12 mouse cellular contexts compared by ENCODE assay signal in genomic region chr10:38964719-38965074, GRCm38 (mm10). TPM values are rescaled to one million over a fixed set of nuclear protein-coding genes. Genes with fewer than 3 reads are reported as not detected.
A peak's percentile ranks its signal among the peaks of the same experiment; 100 is the strongest.
DNase-seq lines count a peak whose midpoint lies in the region; ATAC-seq lines count a peak whose summit lies in the region.
"Had no signal": no experiment of that assay in that cellular context is flagged by ENCODE, and none has a peak within 500 bp of the region (broad histone marks: within the 10 kb centered on the region; RNA-seq: fewer than 3 reads in every experiment).

No protein-coding gene starts in this region.

- H3K9me3 ChIP-seq in heart, embryonic 12.5 days (replicated peaks) = no peaks in the 10 kb centered on the region
- no peaks in the 10 kb centered on the region for H3K9me3 ChIP-seq in midbrain, embryonic 12.5 days
- no peaks in the 10 kb centered on the region for H3K9me3 ChIP-seq in midbrain, embryonic 14.5 days (ENCODE audit: control insufficient read depth, low read length)
- H3K9me3 ChIP-seq in hindbrain, embryonic 13.5 days = no peaks in the 10 kb centered on the region
- H3K9me3 ChIP-seq in stomach, embryonic 14.5 days (ENCODE audit: control insufficient read depth, low read depth, low read length) = no peaks in the 10 kb centered on the region
- H3K9me3 ChIP-seq: liver, embryonic 12.5 days had no signal

- WGBS in heart, embryonic 12.5 days = 52% methylated on average over 4 of the region's 4 CpGs
- 81% methylated on average over 4 of the region's 4 CpGs for WGBS in midbrain, embryonic 12.5 days
- WGBS in midbrain, embryonic 14.5 days = 84% methylated on average over 4 of the region's 4 CpGs
- 71% methylated on average over 4 of the region's 4 CpGs for WGBS in hindbrain, embryonic 13.5 days
- 77% methylated on average over 4 of the region's 4 CpGs for WGBS in stomach, embryonic 14.5 days

- no peaks in the 10 kb centered on the region for H3K36me3 ChIP-seq in heart, embryonic 12.5 days
- H3K36me3 ChIP-seq in midbrain, embryonic 12.5 days = no peaks in the 10 kb centered on the region
- H3K36me3 ChIP-seq in midbrain, embryonic 14.5 days (ENCODE audit: control insufficient read depth, insufficient read depth, low read length) = no peaks in the 10 kb centered on the region
- H3K36me3 ChIP-seq in hindbrain, embryonic 13.5 days = no peaks in the 10 kb centered on the region
- H3K36me3 ChIP-seq in stomach, embryonic 14.5 days (ENCODE audit: control insufficient read depth, insufficient read depth, low read length) = no peaks in the 10 kb centered on the region
- H3K36me3 ChIP-seq: liver, embryonic 12.5 days had no signal

- H3K27me3 ChIP-seq in heart, embryonic 12.5 days (replicated peaks) = no peaks in the 10 kb centered on the region
- H3K27me3 ChIP-seq in midbrain, embryonic 12.5 days = no peaks in the 10 kb centered on the region
- H3K27me3 ChIP-seq in midbrain, embryonic 14.5 days (ENCODE audit: control insufficient read depth, insufficient read depth, low read length) = no peaks in the 10 kb centered on the region
- 0 out of 2 replicates have a peak, but pooled peaks cover 3% of the 10 kb centered on the region for H3K27me3 ChIP-seq in hindbrain, embryonic 13.5 days
- H3K27me3 ChIP-seq in stomach, embryonic 14.5 days (ENCODE audit: control insufficient read depth, insufficient read depth, low read length) = no peaks in the 10 kb centered on the region
- H3K27me3 ChIP-seq: CH12.LX had no signal

- no peak overlapping the region for H3K9ac ChIP-seq in heart, embryonic 12.5 days
- H3K9ac ChIP-seq in midbrain, embryonic 12.5 days (replicated peaks) = no peak overlapping the region
- no peak overlapping the region for H3K9ac ChIP-seq in midbrain, embryonic 14.5 days (replicated peaks; ENCODE audit: low read length)
- no peak overlapping the region for H3K9ac ChIP-seq in hindbrain, embryonic 13.5 days
- H3K9ac ChIP-seq in stomach, embryonic 14.5 days (replicated peaks; ENCODE audit: low read depth, low read length) = no peak overlapping the region
- H3K9ac ChIP-seq: liver, embryonic 12.5 days had no signal

- no peak overlapping the region for H3K4me3 ChIP-seq in heart, embryonic 12.5 days
- H3K4me3 ChIP-seq in midbrain, embryonic 12.5 days = no peak overlapping the region
- H3K4me3 ChIP-seq in midbrain, embryonic 14.5 days (replicated peaks; ENCODE audit: low read depth, low read length) = no peak overlapping the region
- H3K4me3 ChIP-seq in hindbrain, embryonic 13.5 days = no peak overlapping the region
- H3K4me3 ChIP-seq in stomach, embryonic 14.5 days (ENCODE audit: low read depth, low read length) = no peak overlapping the region

- peak overlapping the region; percentile 92 for H3K27ac ChIP-seq in heart, embryonic 12.5 days (ENCODE audit: poor library complexity, severe bottlenecking)
- H3K27ac ChIP-seq in midbrain, embryonic 12.5 days (replicated peaks) = no peak overlapping the region
- no peak overlapping the region for H3K27ac ChIP-seq in midbrain, embryonic 14.5 days (replicated peaks; ENCODE audit: low read depth, low read length)
- H3K27ac ChIP-seq in hindbrain, embryonic 13.5 days = peak overlapping the region; percentile 35; the same call in 1 of the 2 replicates
- peak overlapping the region; percentile 35; the same call in 1 of the 2 replicates for H3K27ac ChIP-seq in stomach, embryonic 14.5 days (ENCODE audit: low read length)
- H3K27ac ChIP-seq: liver, embryonic 12.5 days had no signal

- H3K4me1 ChIP-seq in heart, embryonic 12.5 days (replicated peaks) = peaks cover 51% of the 10 kb centered on the region
- peaks cover 11% of the 10 kb centered on the region; the same call in 1 of the 2 replicates for H3K4me1 ChIP-seq in midbrain, embryonic 12.5 days
- H3K4me1 ChIP-seq in midbrain, embryonic 14.5 days (ENCODE audit: control insufficient read depth, insufficient read depth, low read length) = peaks cover 7% of the 10 kb centered on the region; the same call in 1 of the 2 replicates
- H3K4me1 ChIP-seq in hindbrain, embryonic 13.5 days (replicated peaks) = peaks cover 22% of the 10 kb centered on the region
- peaks cover 10% of the 10 kb centered on the region; the same call in 1 of the 2 replicates for H3K4me1 ChIP-seq in stomach, embryonic 14.5 days (ENCODE audit: control insufficient read depth, insufficient read depth, low read length)
- H3K4me1 ChIP-seq: liver, embryonic 12.5 days had no signal

- no peak for ATAC-seq in heart, embryonic 12.5 days (ENCODE audit: insufficient number of reproducible peaks, low FRiP score)
- ATAC-seq in midbrain, embryonic 12.5 days (ENCODE audit: low FRiP score, low read depth) = peak; percentile 17; the same call in 1 of the 2 replicates
- ATAC-seq in midbrain, embryonic 14.5 days (ENCODE audit: low FRiP score, low TSS enrichment) = no peak
- peak; percentile 29 for ATAC-seq in hindbrain, embryonic 13.5 days (ENCODE audit: low FRiP score)
- no peak for ATAC-seq in stomach, embryonic 14.5 days (ENCODE audit: insufficient number of reproducible peaks, insufficient read depth, low FRiP score, low read depth)
- ATAC-seq: liver, embryonic 12.5 days had no signal

- intact Hi-C loops in left cerebral cortex, postnatal 10 days (cut with DNase I) = no loop called here

- H3K4me2 ChIP-seq in heart, embryonic 12.5 days = peak overlapping the region; percentile 72
- no peak overlapping the region for H3K4me2 ChIP-seq in midbrain, embryonic 12.5 days (replicated peaks)
- H3K4me2 ChIP-seq in midbrain, embryonic 14.5 days (ENCODE audit: low read length) = no peak overlapping the region
- H3K4me2 ChIP-seq in hindbrain, embryonic 13.5 days = peak overlapping the region; percentile 72; the same call in 1 of the 2 replicates
- H3K4me2 ChIP-seq in stomach, embryonic 14.5 days (replicated peaks; ENCODE audit: low read depth, low read length) = no peak overlapping the region; the same call in 1 of the 2 replicates

- no peak for DNase-seq in heart, postnatal 4 days
- no peak for DNase-seq in midbrain, embryonic 14.5 days
- no peak for DNase-seq in left cerebral cortex, postnatal 10 days (ENCODE audit: extremely low spot score in 1 of 2, low spot score in 2 of 2)
- no peak for DNase-seq in right cerebral cortex, postnatal 36 days (ENCODE audit: low spot score in 2 of 2)
- DNase-seq: cerebellum, adult 11 months had no signal

RNA-seq across cellular contexts. Expression of gene Lama4, which starts 0.6 kb away (rescaled TPM):
- polyA plus RNA-seq in heart, embryonic 12.5 days (2016; fragmentation: Nextera tagmentation; extraction: Ambion mirVana) = 144 and 158 TPM in 2 replicates
- total RNA-seq in heart, postnatal 4 days (2021) = 100 to 1,000 TPM; 225 to 235 TPM
- 21.4 and 27.2 TPM in 2 replicates for polyA plus RNA-seq in midbrain, embryonic 12.5 days (2016; fragmentation: Nextera tagmentation; extraction: Ambion mirVana)
- polyA plus RNA-seq in midbrain, embryonic 14.5 days (2014; fragmentation: Nextera tagmentation; extraction: Ambion mirVana) = 7.3 and 18.9 TPM in 2 replicates
- 22.3 and 23.3 TPM in 2 replicates for polyA plus RNA-seq in hindbrain, embryonic 13.5 days (2015; fragmentation: Nextera tagmentation; extraction: Ambion mirVana)
- polyA plus RNA-seq in stomach, embryonic 14.5 days (2014; fragmentation: Nextera tagmentation; extraction: Ambion mirVana) = 68.9 and 72.8 TPM in 2 replicates
- total RNA-seq in left cerebral cortex, postnatal 10 days (2021) = 10 to 100 TPM; 24.1 to 27.4 TPM
- total RNA-seq: monocyte, adult 5-6 weeks had no signal

Comparison
In these comparisons a context has a peak if more than half of its experiments do, and no peak if none do; other contexts are left out.
1. ATAC-seq: peak in midbrain, embryonic 12.5 days (single experiment) and hindbrain, embryonic 13.5 days (single experiment); none in heart, embryonic 12.5 days (single experiment), midbrain, embryonic 14.5 days (single experiment) and stomach, embryonic 14.5 days (single experiment).
2. H3K27ac ChIP-seq: peak in heart, embryonic 12.5 days (single experiment), hindbrain, embryonic 13.5 days (single experiment) and stomach, embryonic 14.5 days (single experiment); none in midbrain, embryonic 12.5 days (single experiment) and midbrain, embryonic 14.5 days (single experiment).
3. H3K4me2 ChIP-seq: peak in heart, embryonic 12.5 days (single experiment) and hindbrain, embryonic 13.5 days (single experiment); none in midbrain, embryonic 12.5 days (single experiment), midbrain, embryonic 14.5 days (single experiment) and stomach, embryonic 14.5 days (single experiment).